Mouse (Mus musculus): ENCODE data around the gene Atcay. TPM values are rescaled to one million over a fixed set of nuclear protein-coding genes. Genes with fewer than 3 reads are reported as not detected.
A peak's percentile ranks its signal among the peaks of the same experiment; 100 is the strongest.

Atcay gene
- polyA plus RNA-seq, 1 experiment from 2014 or later: 68.1 TPM

DNA sequence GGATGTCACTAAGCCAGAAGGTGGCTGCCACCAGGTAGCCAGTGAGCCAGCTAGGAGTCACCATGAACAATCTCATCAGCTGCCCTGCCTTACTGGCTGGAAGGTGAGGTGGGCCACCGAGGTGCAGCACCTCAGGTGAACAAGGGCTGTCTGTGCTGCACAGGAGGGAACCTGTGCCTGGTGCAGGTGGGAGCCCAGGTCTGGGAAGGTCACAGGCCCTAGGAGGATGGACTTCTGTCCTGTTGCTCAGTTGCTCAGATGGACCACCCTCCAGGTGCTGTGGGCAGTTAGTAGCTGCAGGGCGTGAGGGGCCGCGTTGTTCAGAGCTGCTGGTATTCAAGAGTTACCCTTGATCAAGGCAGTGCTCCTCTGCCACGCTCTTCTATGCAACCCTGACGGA lies 13.8 kb downstream of the Atcay start:
- H3K27me3 ChIP-seq: no peaks in the 10 kb centered on the region
- no peak for ATAC-seq (ENCODE audit: low FRiP score)
- H3K9ac ChIP-seq: no peak overlapping the region
- no peak overlapping the region for H3K4me3 ChIP-seq
- H3K36me3 ChIP-seq: peaks cover 92% of the 10 kb centered on the region
- H3K27ac ChIP-seq: no peak overlapping the region
- no peak overlapping the region for H3K4me2 ChIP-seq
- 88% methylated on average over 6 of the region's 6 CpGs for WGBS
- H3K9me3 ChIP-seq: peaks cover 4% of the 10 kb centered on the region; the same call in 1 of the 2 replicates
- no peaks in the 10 kb centered on the region for H3K4me1 ChIP-seq (replicated peaks)

DNA sequence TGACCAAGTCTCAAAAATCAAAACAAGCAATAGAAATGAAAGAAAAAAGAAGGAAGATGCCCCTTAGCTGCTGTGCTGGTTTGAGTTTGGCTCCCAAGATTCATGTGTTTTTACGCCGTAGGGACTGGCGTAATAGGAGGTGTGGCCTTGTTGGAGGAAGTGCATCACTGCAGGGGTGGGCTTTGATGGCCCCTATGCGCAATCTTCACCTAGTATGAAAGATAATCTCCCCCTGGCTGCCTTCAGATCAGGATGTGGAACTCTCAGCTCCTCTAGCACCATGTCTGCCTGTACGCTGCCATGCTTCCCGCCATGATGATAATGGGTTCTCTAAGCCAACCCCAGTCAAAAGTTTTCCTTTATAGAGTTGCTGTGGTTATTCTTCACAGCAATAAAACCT lies 14.4 kb downstream of the Atcay start:
- H3K27ac ChIP-seq: no peak overlapping the region
- 85% methylated on average over 6 of the region's 6 CpGs for WGBS
- H3K27me3 ChIP-seq: no peaks in the 10 kb centered on the region
- no peaks in the 10 kb centered on the region for H3K4me1 ChIP-seq (replicated peaks)
- peaks cover 92% of the 10 kb centered on the region for H3K36me3 ChIP-seq
- H3K9ac ChIP-seq: no peak overlapping the region
- no peak overlapping the region for H3K4me3 ChIP-seq
- peaks cover 4% of the 10 kb centered on the region; the same call in 1 of the 2 replicates for H3K9me3 ChIP-seq
- no peak overlapping the region for H3K4me2 ChIP-seq
- no peak for ATAC-seq (ENCODE audit: low FRiP score)

DNA sequence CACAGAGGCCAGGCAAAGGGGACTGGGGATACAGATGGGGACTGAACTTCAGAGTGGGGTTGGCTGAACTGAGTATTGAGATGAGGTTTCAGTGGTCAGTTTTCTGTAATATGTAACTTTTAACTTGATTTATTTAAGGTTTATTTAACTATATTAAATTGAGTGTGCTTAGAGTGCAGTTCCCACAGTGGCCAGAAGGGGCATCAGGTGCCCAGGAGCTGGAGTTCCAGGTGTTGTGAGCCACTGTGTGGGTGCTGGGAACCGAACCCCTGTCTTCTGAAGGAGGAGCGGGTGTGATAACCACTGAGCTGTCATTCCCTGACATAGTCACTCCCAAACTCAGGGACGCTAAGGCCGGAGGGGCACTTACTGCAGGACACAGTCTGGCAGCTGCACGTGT lies 20.5 kb downstream of the Atcay start:
- H3K9me3 ChIP-seq: peaks cover 10% of the 10 kb centered on the region; the same call in 1 of the 2 replicates
- H3K4me2 ChIP-seq: no peak overlapping the region
- no peak overlapping the region for H3K27ac ChIP-seq
- H3K4me3 ChIP-seq: no peak overlapping the region
- no peak for ATAC-seq (ENCODE audit: low FRiP score)
- H3K9ac ChIP-seq: no peak overlapping the region
- no peaks in the 10 kb centered on the region for H3K27me3 ChIP-seq
- peaks cover 96% of the 10 kb centered on the region for H3K36me3 ChIP-seq
- 92% methylated on average over 5 of the region's 5 CpGs for WGBS
- no peaks in the 10 kb centered on the region for H3K4me1 ChIP-seq (replicated peaks)

DNA sequence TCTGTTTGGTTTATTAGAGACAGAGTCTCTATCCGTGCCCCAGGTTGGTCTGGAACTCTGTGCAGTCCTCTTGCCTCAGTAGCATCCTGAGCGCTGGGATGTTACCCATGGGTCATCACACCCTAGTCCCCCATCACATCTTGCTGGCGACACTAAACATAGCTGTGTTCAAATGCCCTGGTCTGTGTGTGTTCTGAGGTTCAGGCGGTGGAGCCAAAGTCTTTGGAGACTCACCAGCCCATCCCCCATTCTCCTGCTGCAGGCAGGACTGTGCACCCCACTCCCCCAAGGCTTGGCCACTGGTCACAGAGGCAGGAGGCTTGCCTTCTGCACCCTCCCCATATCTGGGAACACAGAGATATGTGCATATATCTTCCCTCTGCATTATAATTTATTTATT lies 26.5 kb downstream of the Atcay start:
- Histone ChIP-seq H3K9ac (no peak overlapping the region), H3K9me3 (no peaks in the 10 kb centered on the region), H3K4me2 (no peak overlapping the region), H3K4me3 (no peak overlapping the region), H3K27ac (0 out of 2 replicates have a peak overlapping the region, but pooled peaks have one; percentile 30), H3K27me3 (peaks cover 11% of the 10 kb centered on the region), H3K36me3 (peaks cover 47% of the 10 kb centered on the region), H3K4me1 (replicated peaks) (no peaks in the 10 kb centered on the region)
- ATAC-seq (ENCODE audit: low FRiP score): 0 out of 2 replicates have a peak, but pooled peaks have one; percentile 21
- 71% methylated on average over 4 of the region's 4 CpGs for WGBS

DNA sequence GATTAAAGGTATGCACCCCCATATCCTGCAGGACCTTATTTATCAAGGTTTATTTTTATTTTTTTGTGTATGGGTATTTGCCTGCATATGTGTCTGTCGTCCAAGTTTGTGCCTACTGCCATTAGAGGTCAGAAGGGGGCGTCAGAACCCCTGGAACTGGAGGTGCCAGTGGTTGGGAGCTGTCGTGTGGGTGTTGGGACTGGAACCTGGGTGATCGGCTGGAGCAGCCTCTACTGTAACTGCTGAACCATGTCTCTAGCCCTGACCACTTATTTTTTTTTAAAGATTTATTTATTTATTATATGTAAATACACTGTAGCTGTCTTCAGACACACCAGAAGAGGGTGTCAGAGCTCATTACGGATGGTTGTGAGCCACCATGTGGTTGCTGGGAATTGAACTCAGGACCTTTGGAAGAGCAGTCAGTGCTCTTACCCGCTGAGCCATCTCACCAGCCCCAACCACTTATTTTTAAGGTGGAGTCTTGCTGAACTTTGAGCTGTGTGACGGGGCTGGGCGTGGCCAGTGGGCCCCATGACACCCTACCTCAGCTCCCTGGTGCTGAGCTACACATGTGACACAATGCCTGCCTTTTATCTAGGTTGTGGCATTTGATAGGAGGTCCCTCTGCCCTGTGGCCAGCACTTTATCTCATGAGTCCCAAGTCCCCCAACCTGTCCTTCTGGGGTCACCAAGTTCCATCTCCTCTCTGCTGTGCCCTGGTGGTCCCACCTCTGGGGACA lies 27.5 kb downstream of the Atcay start:
- Histone ChIP-seq H3K4me1 (replicated peaks) (no peaks in the 10 kb centered on the region), H3K4me2 (no peak overlapping the region), H3K27ac (0 out of 2 replicates have a peak overlapping the region, but pooled peaks have one; percentile 30), H3K27me3 (peaks cover 18% of the 10 kb centered on the region), H3K36me3 (peaks cover 39% of the 10 kb centered on the region), H3K4me3 (no peak overlapping the region), H3K9ac (no peak overlapping the region), H3K9me3 (no peaks in the 10 kb centered on the region)
- ATAC-seq (ENCODE audit: low FRiP score): peak; percentile 17; the same call in 1 of the 2 replicates
- WGBS: 75% methylated on average over 8 of the region's 8 CpGs

DNA sequence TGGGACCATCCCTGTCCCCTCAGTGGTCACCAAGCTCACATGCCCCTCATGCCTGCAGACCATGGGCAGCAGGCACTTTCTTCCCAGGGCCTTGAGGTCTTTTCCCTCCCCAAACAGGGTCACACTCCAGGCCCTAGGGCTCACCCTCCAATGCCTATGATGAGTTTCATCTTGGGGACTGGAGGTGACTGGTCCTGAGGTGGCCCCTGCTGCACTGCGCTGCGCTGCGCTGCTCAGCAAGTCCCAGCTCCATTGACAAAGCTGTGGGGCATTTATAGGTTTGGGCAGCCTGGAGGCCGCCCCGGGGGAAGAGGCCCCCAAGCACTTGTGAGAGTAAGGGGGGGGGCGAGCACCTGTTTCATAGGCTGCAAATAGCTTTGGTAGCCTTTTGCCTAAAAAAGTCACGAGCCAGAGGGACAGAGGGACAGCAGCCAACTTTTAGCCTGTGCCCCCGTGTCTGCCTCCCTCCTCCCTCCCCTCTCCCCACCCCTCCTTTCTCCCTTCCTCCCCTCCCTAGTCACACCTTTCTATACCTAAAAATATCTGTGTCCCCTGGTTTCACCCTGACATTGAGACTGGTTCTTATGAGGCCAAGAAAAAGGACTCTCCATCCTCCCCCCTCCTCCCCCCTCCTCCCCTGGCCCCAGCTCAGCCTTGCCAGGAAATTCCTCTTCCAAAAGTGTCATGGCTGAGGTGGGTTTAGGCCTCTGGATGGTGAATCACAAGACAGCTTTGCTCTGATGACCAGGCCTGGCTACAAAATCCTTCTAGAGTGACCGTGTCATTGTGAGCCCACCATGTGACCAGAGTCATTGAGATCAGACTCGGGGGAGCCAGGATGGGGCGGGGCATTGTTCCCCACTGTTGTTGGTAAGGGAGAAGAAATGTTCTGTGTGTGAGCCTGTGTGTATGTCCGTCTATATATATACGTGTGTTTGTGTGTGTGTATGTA lies 28.6 kb downstream of the Atcay start, which contains the start of gene Nmrk2:
Gene Nmrk2, minus strand, starts transcription at position 245 of the 952 bp plus-strand sequence.
- no peak for ATAC-seq (ENCODE audit: low FRiP score)
- Histone ChIP-seq H3K9ac (peak within 1 kb of the TSS; percentile 20; the same call in 1 of the 2 replicates), H3K27ac (no peak within 1 kb of the TSS), H3K4me1 (replicated peaks) (no peaks in the 10 kb centered on the region), H3K36me3 (peaks cover 29% of the 10 kb centered on the region), H3K27me3 (peaks cover 25% of the 10 kb centered on the region), H3K9me3 (no peaks in the 10 kb centered on the region), H3K4me2 (no peak within 1 kb of the TSS), H3K4me3 (no peak within 1 kb of the TSS)
- 62% methylated on average over 13 of the region's 13 CpGs for WGBS

DNA sequence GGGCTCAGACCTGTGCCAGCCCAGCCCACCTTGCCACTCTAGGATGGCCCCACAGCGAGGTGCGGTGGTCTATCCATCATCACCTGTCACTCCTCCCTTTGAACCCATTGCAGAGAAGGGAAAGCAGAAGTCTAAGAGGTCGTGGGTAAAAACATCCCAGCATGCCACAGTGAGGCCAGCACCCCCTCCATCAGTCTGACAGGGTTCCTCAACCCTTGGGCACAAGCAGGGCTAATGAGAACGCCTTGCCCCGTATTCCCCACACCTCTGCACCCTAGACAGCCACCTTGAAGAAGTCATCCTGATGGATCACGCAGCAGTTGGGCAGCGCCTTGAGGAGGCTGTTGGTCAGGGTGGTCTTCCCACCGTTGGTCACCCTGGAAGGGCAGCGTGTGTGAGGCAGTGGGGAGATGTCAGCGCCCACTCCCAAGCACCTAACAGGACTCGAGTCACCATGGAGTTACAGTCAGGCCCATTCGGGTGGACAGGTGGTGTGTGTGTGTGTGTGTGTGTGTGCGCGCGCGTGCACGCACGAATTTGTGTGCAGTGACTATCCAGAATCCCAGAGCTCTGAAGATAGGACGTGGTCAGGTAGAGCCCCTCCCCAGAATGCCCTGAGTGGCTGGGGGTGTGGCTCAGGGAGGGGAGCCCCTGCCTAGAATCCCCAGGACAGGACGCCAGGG lies 29.9 kb downstream of the Atcay start:
- H3K27me3 ChIP-seq: peaks cover 38% of the 10 kb centered on the region
- no peaks in the 10 kb centered on the region for H3K4me1 ChIP-seq (replicated peaks)
- H3K36me3 ChIP-seq: peaks cover 17% of the 10 kb centered on the region
- ATAC-seq (ENCODE audit: low FRiP score): no peak
- H3K9me3 ChIP-seq: no peaks in the 10 kb centered on the region
- no peak overlapping the region for H3K4me3 ChIP-seq
- H3K4me2 ChIP-seq: no peak overlapping the region
- 78% methylated on average over 20 of the region's 20 CpGs for WGBS
- H3K27ac ChIP-seq: no peak overlapping the region
- peak overlapping the region; percentile 20; the same call in 1 of the 2 replicates for H3K9ac ChIP-seq

DNA sequence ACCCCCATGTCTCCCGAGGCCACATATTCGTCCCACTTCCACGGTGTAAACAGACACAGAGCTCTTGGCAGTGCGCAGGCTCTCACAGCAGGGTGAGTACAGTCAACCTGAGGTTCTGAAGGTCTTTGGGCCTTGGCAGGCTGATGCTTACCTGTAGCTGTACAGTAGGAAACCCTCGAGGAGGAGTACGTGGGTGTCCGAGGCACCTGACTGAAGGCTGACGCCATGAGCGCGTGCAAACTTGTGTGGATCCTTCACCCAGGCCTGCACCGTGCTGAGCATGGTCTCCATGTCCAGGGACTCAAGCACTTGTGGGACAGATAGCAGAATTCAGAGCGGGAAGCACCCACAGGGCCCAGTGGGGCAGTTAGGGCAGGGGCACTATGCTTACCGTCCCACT lies 30.5 kb downstream of the Atcay start:
- no peak for ATAC-seq (ENCODE audit: low FRiP score)
- Histone ChIP-seq H3K9ac (no peak overlapping the region), H3K4me2 (no peak overlapping the region)

DNA sequence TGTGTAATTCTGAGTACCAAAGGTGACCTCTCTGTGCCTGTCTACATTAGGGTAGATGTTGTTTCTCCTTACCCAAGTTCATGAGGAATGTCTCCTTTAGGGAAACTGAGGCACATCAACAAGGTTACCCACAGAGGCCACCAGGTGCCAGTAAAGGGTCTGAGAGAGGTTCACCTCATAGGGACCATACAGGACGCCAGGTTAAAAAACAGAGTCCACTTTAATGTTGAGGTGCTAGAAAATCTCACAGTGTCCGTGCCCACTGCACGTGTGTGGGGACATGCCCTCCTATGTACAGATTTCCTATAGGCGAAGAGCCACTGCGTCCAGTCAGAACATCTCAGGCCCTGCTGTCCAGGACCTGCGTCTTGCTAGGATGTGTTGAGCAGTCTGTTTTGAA lies 31.6 kb downstream of the Atcay start:
- H3K27ac ChIP-seq: no peak overlapping the region
- ATAC-seq (ENCODE audit: low FRiP score): no peak
- 91% methylated on average over 6 of the region's 6 CpGs for WGBS
- no peak overlapping the region for H3K4me3 ChIP-seq
- H3K4me1 ChIP-seq (replicated peaks): peaks cover 7% of the 10 kb centered on the region
- peaks cover 56% of the 10 kb centered on the region for H3K27me3 ChIP-seq
- no peak overlapping the region for H3K9ac ChIP-seq
- no peaks in the 10 kb centered on the region for H3K36me3 ChIP-seq
- H3K9me3 ChIP-seq: no peaks in the 10 kb centered on the region
- no peak overlapping the region for H3K4me2 ChIP-seq

More for the DNA sequence above, 30.5 kb downstream of the Atcay start:
- Histone ChIP-seq H3K4me1 (replicated peaks) (no peaks in the 10 kb centered on the region), H3K36me3 (peaks cover 10% of the 10 kb centered on the region), H3K27me3 (peaks cover 44% of the 10 kb centered on the region), H3K4me3 (no peak overlapping the region), H3K27ac (no peak overlapping the region), H3K9me3 (no peaks in the 10 kb centered on the region)
- WGBS: 86% methylated on average over 13 of the region's 13 CpGs

DNA sequence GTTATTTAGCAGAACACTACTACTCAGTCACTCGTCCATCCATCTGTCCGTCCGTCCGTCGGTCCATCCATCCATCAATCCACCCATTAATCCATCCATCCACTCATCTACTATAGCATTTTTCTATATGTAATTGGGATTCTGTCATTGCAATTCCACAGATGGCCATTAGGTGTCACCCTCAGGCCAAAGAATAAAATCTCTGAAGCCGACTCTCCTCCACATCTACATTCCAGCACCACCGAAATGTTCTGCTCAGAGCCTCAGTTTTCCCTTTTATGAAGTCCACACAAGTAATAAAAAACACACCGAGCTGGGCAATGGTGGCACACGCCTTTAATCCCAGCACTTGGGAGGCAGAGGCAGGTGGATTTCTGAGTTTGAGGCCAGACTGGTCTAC lies 32.4 kb downstream of the Atcay start:
- no peak overlapping the region for H3K4me3 ChIP-seq
- H3K27ac ChIP-seq: no peak overlapping the region
- H3K36me3 ChIP-seq: no peaks in the 10 kb centered on the region
- no peak for ATAC-seq (ENCODE audit: low FRiP score)
- 6% methylated on average over 9 of the region's 9 CpGs for WGBS
- H3K4me2 ChIP-seq: no peak overlapping the region
- H3K9me3 ChIP-seq: no peaks in the 10 kb centered on the region
- H3K27me3 ChIP-seq: peaks cover 57% of the 10 kb centered on the region
- H3K9ac ChIP-seq: no peak overlapping the region
- H3K4me1 ChIP-seq (replicated peaks): peaks cover 13% of the 10 kb centered on the region

DNA sequence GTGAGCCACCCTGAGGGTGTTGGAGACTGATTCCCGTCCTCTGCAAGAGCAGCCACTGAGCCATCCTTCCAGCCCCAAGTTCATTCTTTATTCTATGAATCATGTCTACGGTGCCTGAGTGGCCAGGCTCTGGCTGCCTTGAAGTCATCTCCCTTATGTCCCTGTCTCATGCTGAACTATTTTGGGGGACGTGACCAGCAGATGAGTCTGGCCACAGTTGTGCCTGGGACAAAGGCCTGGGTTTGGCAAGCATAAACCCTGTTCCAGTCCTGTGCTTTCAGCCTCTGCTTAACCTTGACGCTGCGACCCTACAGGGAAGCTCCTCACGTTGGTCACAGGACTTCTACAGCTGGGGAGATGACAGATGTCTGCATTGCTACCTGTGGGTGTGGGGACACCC lies 33.3 kb downstream of the Atcay start:
- Histone ChIP-seq H3K4me2 (no peak overlapping the region), H3K27ac (no peak overlapping the region), H3K4me3 (no peak overlapping the region), H3K9ac (no peak overlapping the region), H3K4me1 (replicated peaks) (peaks cover 19% of the 10 kb centered on the region), H3K36me3 (no peaks in the 10 kb centered on the region), H3K27me3 (peaks cover 57% of the 10 kb centered on the region), H3K9me3 (no peaks in the 10 kb centered on the region)
- WGBS: 50% methylated on average over 6 of the region's 6 CpGs
- no peak for ATAC-seq (ENCODE audit: low FRiP score)

Measured in hindbrain, embryonic 13.5 days (tissue).